Mouse (Mus musculus) lung, adult 2 months (tissue): Measurements from ENCODE around the gene Grhpr.

Experiments
- CTCF ChIP-seq: fragments of 200-500 bp; IDR thresholded peaks from 2 replicates; pipeline ENCODE4 v1.5.1; 2011; ENCODE audit warnings: mild to moderate bottlenecking, low read length, control low read depth; ENCODE audit not compliant: insufficient read depth
- POLR2A ChIP-seq: fragments of 200-500 bp; IDR thresholded peaks from 2 replicates; pipeline ENCODE4 v1.6.1; 2011; ENCODE audit warnings: low read depth, mild to moderate bottlenecking, control low read depth, low read length, borderline replicate concordance; ENCODE audit errors: extremely low read depth

GRCm38 (mm10) chr4:45015615-45016014, 34.4 kb downstream of the Grhpr start:
- TF ChIP-seq CTCF (peak; percentile 42), POLR2A (no peak)
